Mouse (Mus musculus) G1E (cell line): ENCODE measurements around the gene H2al1h. TPM values are rescaled to one million over a fixed set of nuclear protein-coding genes. Genes with fewer than 3 reads are reported as not detected.
"Not testable (repeated sequence)": the region's sequence is repeated elsewhere in the genome, so short reads cannot be mapped to it uniquely, and the experiment has no call there.

Experiments used
- ATAC-seq: 2 replicates; pipeline ENCODE4 v1.8.0; 2016; ENCODE audit warnings: mild to moderate bottlenecking; ENCODE audit not compliant: insufficient number of reproducible peaks, poor library complexity, low FRiP score, severe bottlenecking; ENCODE audit errors: extremely low read depth
- DNase-seq: peaks from one replicate; pipeline ENCODE4 v3.0.0; 2012; ENCODE audit warnings: low spot score
- H3K27me3 ChIP-seq: 2 replicates; pipeline ENCODE4 v1.6.1; 2012; ENCODE audit warnings: mild to moderate bottlenecking, low read length, inconsistent platforms; ENCODE audit not compliant: insufficient read depth
- H3K36me3 ChIP-seq: replicated peaks from 2 replicates; pipeline ENCODE3; 2012; ENCODE audit warnings: mild to moderate bottlenecking, inconsistent platforms
- H3K4me1 ChIP-seq: 2 replicates; pipeline ENCODE4 v1.6.1; 2012; ENCODE audit warnings: low read depth, low read length, inconsistent platforms, mixed read lengths; ENCODE audit not compliant: insufficient read depth
- H3K4me3 ChIP-seq: 2 replicates; pipeline ENCODE4 v1.5.1; 2012; ENCODE audit warnings: low read depth, mild to moderate bottlenecking, inconsistent platforms, low read length, moderate library complexity, mixed read lengths
- H3K9me3 ChIP-seq: replicated peaks from 2 replicates; pipeline ENCODE4 v1.6.1; 2012; ENCODE audit warnings: inconsistent platforms
- CTCF ChIP-seq: IDR thresholded peaks from 2 replicates; pipeline ENCODE4 v1.5.1; 2012; ENCODE audit warnings: low read depth, low read length, inconsistent platforms, mixed read lengths
- GATA1 ChIP-seq: IDR thresholded peaks from 2 replicates; pipeline ENCODE4 v1.6.1; 2012; ENCODE audit warnings: borderline replicate concordance, low read length, inconsistent platforms, mixed read lengths
- GATA2 ChIP-seq: IDR thresholded peaks from 2 replicates; pipeline ENCODE4 v1.6.1; 2012; ENCODE audit warnings: low read depth, low read length, inconsistent platforms, borderline replicate concordance
- POLR2AphosphoS5 ChIP-seq: IDR thresholded peaks from 2 replicates; pipeline ENCODE4 v1.6.1; 2012; ENCODE audit warnings: low read depth, low read length, inconsistent platforms; ENCODE audit not compliant: insufficient replicate concordance
- TAL1 ChIP-seq: conservative IDR thresholded peaks from 2 replicates; pipeline ENCODE4 v1.6.1; 2012; ENCODE audit warnings: low read depth, low read length, inconsistent platforms, mixed read lengths
- polyA plus RNA-seq: library from polyadenylated mRNA; stranded (reverse); fragments of >175 nt; gene quantifications from 2 replicates; pipeline ENCODE4 v1.2.3, GENCODE M21; 2012
- total RNA-seq, 2 experiments: library from RNA; stranded (forward) in 1 of 2; stranded (reverse) in 1 of 2; fragments of 200-1000 nt in 1 of 2; fragments of >200 nt in 1 of 2; fragmentation: Nextera tagmentation in 1 of 2; gene quantifications; 2 replicates each; pipeline ENCODE4 v1.2.3; 2014 to 2017

The H2al1h gene
- not detected in 2 replicates for total RNA-seq (2014; fragmentation: Nextera tagmentation)
- not detected in 2 replicates for total RNA-seq (2017)
- polyA plus RNA-seq = not detected in 2 replicates

- DNase-seq, H3K4me3 ChIP-seq, H3K4me1 ChIP-seq, H3K36me3 ChIP-seq, ATAC-seq, H3K9me3 ChIP-seq, H3K27me3 ChIP-seq: not testable (repeated sequence)
Measured at GRCm38 (mm10) chrX:11321192-11321591, at the start of gene H2al1h. Gene H2al1h (plus strand): TSS chrX:11321492.

- Histone ChIP-seq H3K27me3 (no peaks in the 10 kb centered on the region), H3K4me1 (no peaks in the 10 kb centered on the region), H3K4me3 (no peak overlapping the region), H3K9me3 (no peaks in the 10 kb centered on the region), H3K36me3 (no peaks in the 10 kb centered on the region)
- ATAC-seq (no peak), DNase-seq (no peak)
- TF ChIP-seq POLR2AphosphoS5 (no peak), GATA2 (no peak), CTCF (no peak), TAL1 (no peak), GATA1 (no peak)
Measured at GRCm38 (mm10) chrX:11273190-11273589, 48.1 kb upstream of the H2al1h start.

- Histone ChIP-seq H3K36me3 (no peaks in the 10 kb centered on the region), H3K4me1 (no peaks in the 10 kb centered on the region), H3K4me3 (no peak overlapping the region), H3K9me3 (no peaks in the 10 kb centered on the region), H3K27me3 (no peaks in the 10 kb centered on the region)
- TF ChIP-seq CTCF (no peak), GATA1 (no peak), GATA2 (no peak), POLR2AphosphoS5 (no peak), TAL1 (no peak)
- ATAC-seq (no peak), DNase-seq (no peak)
Measured at GRCm38 (mm10) chrX:11277083-11277482, 44.2 kb upstream of the H2al1h start.

- no peak for ATAC-seq
- DNase-seq = no peak
- TF ChIP-seq TAL1 = no peak
- no peak for TF ChIP-seq GATA2
- no peak for TF ChIP-seq CTCF
- TF ChIP-seq POLR2AphosphoS5 = no peak
- no peak for TF ChIP-seq GATA1
- no peaks in the 10 kb centered on the region for H3K4me1 ChIP-seq
- no peaks in the 10 kb centered on the region for H3K9me3 ChIP-seq
- H3K27me3 ChIP-seq = no peaks in the 10 kb centered on the region
- H3K4me3 ChIP-seq = no peak overlapping the region
- no peaks in the 10 kb centered on the region for H3K36me3 ChIP-seq
Measured at GRCm38 (mm10) chrX:11280741-11281140, 40.6 kb upstream of the H2al1h start.

- DNase-seq (no peak), ATAC-seq (no peak)
- Histone ChIP-seq H3K27me3 (no peaks in the 10 kb centered on the region), H3K9me3 (no peaks in the 10 kb centered on the region), H3K4me1 (no peaks in the 10 kb centered on the region), H3K4me3 (no peak overlapping the region), H3K36me3 (no peaks in the 10 kb centered on the region)
- TF ChIP-seq POLR2AphosphoS5 (no peak), GATA2 (no peak), TAL1 (no peak), CTCF (no peak), GATA1 (no peak)
Measured at GRCm38 (mm10) chrX:11288306-11288882, 32.9 kb upstream of the H2al1h start.

GRCm38 (mm10) chrX:11289244-11289643 is 32.0 kb upstream of the H2al1h start:
- DNase-seq (no peak), ATAC-seq (no peak)
- H3K36me3 ChIP-seq = no peaks in the 10 kb centered on the region
- TF ChIP-seq TAL1 = no peak
- no peak for TF ChIP-seq GATA2
- no peak for TF ChIP-seq POLR2AphosphoS5
- H3K4me3 ChIP-seq = no peak overlapping the region
- H3K9me3 ChIP-seq = no peaks in the 10 kb centered on the region
- no peaks in the 10 kb centered on the region for H3K4me1 ChIP-seq
- no peaks in the 10 kb centered on the region for H3K27me3 ChIP-seq

- H3K27me3 ChIP-seq, H3K4me1 ChIP-seq, H3K36me3 ChIP-seq, DNase-seq, H3K9me3 ChIP-seq, H3K4me3 ChIP-seq, ATAC-seq: not testable (repeated sequence)
Measured at GRCm38 (mm10) chrX:11298957-11299356, 22.3 kb upstream of the H2al1h start, which contains the start of gene H2al1a. Gene H2al1a (plus strand): TSS chrX:11299257.

GRCm38 (mm10) chrX:11302132-11302531 is 19.2 kb upstream of the H2al1h start, which contains the start of gene H2al1b:
Gene H2al1b (plus strand): TSS chrX:11302432.
- not testable (repeated sequence) for H3K36me3 ChIP-seq, ATAC-seq

GRCm38 (mm10) chrX:11305355-11305754 is 15.9 kb upstream of the H2al1h start, which contains the start of gene H2al1c:
Gene H2al1c (plus strand): TSS chrX:11305655.
- not testable (repeated sequence) for DNase-seq, H3K27me3 ChIP-seq, ATAC-seq, H3K4me3 ChIP-seq, H3K9me3 ChIP-seq, H3K4me1 ChIP-seq, H3K36me3 ChIP-seq

More at GRCm38 (mm10) chrX:11302132-11302531, 19.2 kb upstream of the H2al1h start, which contains the start of gene H2al1b:
- H3K4me1 ChIP-seq, DNase-seq, H3K4me3 ChIP-seq, H3K9me3 ChIP-seq, H3K27me3 ChIP-seq: not testable (repeated sequence)

GRCm38 (mm10) chrX:11308524-11308923 is 12.8 kb upstream of the H2al1h start, which contains the start of gene H2al1d:
Gene H2al1d (plus strand): TSS chrX:11308824.
- not testable (repeated sequence) for ATAC-seq, H3K27me3 ChIP-seq, H3K4me1 ChIP-seq, H3K4me3 ChIP-seq, H3K9me3 ChIP-seq, DNase-seq, H3K36me3 ChIP-seq
